Mouse (Mus musculus): ENCODE measurements around the gene Caskin1. TPM values are rescaled to one million over a fixed set of nuclear protein-coding genes. Genes with fewer than 3 reads are reported as not detected.

Gene Caskin1
- total RNA-seq, 1 experiment from 2014 or later = not detected

DNA sequence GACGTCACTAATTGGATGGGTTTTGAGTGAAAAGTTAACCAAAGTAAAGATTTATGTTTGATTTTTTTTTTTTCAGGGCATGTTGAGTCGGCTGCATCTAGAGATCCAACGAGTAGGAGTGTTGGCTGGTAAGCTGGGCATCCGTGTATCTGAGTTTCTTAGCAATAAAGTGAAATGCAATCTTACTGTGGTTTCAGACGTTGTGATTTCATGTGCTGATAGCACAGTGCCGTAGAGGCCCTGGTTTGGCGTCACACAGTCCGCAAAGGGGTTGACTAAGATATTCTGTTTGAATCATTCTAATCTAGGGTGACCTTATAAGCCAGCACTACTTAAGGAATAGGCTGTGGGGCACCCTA lies 40.1 kb downstream of the Caskin1 start:
- ATAC-seq (replicated peaks; ENCODE audit: low read depth, poor library complexity, severe bottlenecking) = no peak

DNA sequence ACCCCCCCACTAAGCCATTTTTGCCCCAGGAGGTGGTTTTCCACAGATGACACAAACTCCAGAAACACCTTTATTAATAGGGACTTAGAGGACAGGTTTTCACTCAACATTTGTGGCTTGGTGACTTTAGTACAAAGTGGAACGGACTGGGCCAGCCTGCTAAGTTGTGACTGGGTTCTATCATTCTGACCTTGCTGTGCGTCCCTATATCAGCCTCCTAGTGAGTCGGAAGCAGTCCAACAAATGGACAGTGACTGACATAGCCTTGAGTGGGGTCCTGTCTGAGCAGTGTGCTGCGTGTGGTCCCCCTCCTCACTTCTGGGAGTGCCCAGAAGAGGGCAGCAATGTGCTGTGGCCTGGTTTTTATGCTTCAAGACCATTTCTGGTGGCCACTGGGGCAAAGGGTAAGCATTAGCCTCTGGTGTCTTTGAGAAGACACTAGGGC lies 40.6 kb downstream of the Caskin1 start:
- ATAC-seq (replicated peaks; ENCODE audit: low read depth, poor library complexity, severe bottlenecking) = no peak

DNA sequence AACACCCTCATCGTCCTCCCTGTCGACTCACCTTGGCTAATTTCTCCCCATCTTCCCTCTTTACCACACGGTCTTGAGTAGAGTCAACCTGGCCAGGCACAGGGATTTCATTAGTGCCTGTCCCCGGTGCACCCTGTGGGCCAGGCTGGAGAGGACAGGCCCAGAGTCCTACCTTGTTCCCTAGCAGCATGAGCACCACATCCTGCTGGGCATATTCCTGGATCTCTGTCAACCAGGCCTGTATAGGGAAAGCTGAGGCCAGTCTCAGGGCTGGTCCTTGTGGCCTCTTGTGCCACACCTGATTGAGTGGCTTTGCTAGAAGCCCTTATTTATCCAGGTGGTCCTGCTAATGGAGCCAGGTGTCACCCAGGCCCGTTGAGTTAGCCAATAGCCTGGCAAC lies 41.5 kb downstream of the Caskin1 start:
- no peak for ATAC-seq (replicated peaks; ENCODE audit: low read depth, poor library complexity, severe bottlenecking)

DNA sequence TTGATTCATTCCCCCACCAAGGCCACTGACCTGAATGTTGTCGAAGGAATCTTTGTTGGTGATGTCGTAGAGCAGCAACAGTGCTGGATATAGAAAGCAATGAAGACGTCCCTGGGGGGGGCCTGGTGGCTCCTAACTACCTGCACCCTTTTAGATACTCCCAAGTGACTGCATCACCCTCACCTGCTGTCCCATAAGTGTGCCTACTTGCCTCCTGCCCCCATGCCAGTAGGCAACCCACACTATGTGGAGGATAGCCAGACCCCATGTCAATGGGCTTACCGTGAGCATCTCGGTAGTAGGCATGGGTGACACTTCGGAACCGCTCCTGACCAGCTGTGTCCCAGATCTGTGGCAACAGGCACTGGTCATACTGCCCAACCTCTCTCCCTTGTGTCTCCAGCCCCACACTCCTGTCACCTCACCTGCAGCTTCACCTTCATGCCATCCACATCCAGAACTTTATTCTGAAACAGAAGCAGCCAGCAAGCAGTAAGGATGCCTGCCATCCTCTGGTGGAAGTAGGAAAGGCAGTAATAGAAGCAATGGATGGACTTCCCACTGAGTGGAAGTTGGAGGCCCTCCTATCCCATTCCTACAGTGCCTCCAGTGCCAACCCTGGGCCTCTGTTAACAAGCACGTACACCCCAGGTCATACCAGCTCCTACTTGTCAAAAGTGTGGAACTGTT lies 42.1 kb downstream of the Caskin1 start:
- ATAC-seq (replicated peaks; ENCODE audit: low read depth, poor library complexity, severe bottlenecking) = no peak

DNA sequence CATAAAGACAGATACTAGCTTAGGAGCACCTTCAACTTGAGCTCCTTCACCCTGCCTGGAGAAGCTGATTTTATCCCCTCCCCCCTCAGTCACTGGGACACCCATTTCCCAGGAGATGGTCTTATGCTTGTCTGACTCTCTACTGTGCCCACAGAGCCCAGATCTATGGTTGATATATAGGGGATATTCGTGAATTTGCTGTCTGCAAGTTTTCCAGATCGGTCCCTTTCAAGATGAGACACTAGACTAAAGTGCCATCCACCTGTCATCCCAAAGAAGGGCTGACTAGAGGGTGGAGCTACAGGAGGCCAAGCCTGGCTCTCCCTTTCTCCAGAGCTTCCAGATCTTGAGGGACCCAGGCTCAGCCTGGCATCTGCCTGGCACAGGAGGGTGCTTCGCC lies 42.7 kb downstream of the Caskin1 start:
- ATAC-seq (replicated peaks; ENCODE audit: low read depth, poor library complexity, severe bottlenecking) = no peak

DNA sequence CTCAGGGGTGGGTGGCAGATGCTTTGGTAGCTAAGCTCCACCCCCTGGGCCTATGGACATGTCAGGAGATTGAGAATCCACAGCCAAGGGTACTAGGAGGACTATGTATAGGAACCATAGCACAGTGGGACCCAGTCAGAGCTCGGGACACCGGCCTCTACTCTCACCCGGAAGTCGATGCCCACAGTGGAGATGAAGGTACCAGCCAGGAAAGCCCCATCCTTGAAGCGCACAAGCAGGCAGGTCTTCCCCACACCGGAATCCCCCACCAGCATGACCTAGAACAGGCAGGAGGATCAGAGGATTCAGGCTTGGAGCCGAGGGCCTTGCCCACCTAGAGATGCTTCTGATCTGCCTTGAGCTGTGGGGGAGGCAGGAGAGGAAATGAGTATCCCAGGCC lies 43.6 kb downstream of the Caskin1 start:
- ATAC-seq (replicated peaks; ENCODE audit: low read depth, poor library complexity, severe bottlenecking) = no peak

DNA sequence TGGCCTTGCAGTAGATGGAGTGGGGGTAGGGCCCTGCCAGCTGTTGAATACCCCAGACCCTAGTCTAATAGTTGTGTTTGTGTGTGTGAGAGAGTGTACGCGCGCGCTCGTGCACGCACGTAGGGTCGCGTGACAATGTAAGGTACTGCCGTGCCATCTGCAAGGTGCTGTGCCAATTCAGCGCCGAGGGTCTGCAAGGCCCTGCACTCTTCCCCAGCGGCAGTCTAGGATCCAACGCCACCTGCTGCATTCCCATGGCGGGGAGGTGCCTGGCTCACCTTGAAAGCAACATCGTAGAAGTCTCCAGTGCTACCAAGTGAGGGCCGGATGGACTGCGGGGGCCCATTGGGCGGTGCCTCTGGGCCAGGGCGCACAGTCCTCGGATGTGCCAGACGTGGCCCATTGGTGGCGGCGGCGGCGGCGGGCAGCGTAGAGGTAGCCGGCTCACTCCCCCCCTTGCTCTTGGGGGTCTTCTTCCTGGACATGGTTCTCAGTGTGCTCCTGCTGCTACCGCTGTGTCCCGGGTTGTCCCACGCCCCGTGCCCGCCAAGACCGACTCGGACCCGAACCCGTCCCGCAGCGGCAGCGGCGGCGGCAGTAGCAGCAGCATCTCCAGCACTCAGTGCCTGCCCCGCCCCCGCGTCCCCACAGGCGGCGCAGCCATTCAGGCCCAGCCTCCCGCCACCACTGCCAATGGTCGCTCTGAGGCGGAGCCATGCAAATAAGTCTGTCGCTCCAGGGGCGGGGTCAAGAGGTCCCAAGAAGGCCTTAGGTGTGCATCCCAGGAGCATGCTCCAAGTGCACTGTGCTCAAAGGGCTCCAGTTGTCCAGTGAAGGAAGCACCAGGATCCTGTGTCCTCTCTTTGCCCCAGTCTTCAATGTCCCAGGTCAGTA lies 44.9 kb downstream of the Caskin1 start:
- peak; percentile 90 for ATAC-seq (replicated peaks; ENCODE audit: low read depth, poor library complexity, severe bottlenecking)

DNA sequence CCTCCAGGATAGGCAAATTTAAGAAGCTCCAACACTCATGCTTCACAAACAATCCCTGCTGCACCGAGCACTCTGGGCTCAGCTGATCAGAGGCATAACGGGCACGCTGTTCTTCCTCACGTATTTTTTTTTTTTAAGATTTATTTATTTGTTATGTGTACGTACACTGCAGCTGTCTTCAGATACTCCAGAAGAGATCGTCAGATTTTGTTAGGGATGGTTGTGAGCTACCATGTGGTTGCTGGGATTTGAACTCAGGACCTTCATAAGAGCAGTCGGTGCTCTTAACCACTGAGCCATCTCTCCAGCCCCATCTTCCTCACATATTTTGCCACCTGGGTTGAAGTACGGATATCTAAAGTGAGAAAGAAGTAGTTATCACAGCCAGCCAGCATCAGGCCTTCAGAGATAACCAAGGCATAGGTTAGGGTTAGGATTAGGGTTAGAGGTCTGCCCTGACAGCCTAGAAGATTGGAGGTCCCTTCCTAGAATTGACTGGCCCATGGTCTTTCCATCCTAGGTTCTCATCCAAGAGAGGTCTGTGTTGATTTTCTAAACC lies 45.8 kb downstream of the Caskin1 start, which contains the start of gene Rab26:
Rab26 (minus strand) TSS at position 51 of the 559 bp plus-strand sequence.
- no peak for ATAC-seq (replicated peaks; ENCODE audit: low read depth, poor library complexity, severe bottlenecking)

DNA sequence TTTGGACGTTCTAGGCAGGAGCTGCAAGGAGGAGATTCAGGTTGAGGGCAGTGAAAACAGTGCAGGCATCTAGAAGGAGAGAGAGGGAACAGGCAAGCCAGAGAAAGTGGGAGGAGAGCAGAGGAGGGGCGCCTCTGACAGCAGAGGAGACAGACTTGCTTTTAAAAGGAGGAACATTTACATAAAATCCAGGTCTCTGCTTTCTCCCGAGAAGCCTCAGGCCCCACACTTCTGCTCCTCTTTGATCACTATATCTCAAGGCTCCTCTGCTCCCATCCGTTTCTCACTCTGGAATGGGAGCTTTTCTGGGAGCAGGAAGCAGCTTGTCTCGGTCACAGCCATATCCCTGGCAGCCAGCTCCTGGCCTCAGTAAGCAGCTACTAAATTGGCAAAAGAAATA lies 46.9 kb downstream of the Caskin1 start:
- ATAC-seq (replicated peaks; ENCODE audit: low read depth, poor library complexity, severe bottlenecking) = no peak

DNA sequence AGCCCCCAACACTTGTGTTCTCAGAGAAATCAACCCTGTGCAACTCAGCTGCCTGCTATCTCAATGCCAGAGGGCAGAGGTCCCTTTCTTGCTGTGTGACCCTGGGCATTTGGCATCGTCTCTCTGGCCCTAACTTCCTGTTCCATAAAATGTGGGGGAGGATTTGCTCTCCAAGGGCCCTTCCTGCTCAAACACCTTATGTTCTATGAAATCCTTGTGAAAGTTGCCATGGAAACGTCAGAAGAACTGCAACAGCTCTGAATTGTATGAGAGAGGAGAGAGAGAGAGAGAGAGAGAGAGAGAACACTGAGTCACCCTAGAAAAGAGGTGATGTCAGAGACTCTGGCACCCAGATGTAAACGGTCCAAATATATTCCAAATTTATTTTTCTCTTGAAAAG lies 49.1 kb downstream of the Caskin1 start:
- no peak for ATAC-seq (replicated peaks; ENCODE audit: low read depth, poor library complexity, severe bottlenecking)

DNA sequence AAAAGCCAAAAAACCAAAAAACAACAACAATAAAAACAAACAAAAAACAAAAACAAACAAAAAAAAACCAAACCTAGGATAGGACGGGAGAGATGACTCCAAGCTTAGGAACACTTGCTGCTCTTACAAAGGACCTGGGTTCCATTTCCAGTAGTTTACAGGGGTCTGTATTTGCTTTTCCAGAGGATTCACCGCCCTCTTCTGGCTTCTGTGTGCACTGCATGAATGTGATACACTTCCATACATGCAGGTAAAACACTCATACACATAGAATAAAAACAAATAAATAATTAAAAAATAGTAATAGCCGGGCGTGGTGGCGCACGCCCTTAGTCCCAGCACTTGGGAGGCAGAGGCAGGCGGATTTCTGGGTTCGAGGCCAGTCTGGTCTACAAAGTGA lies 50.5 kb downstream of the Caskin1 start:
- ATAC-seq (replicated peaks; ENCODE audit: low read depth, poor library complexity, severe bottlenecking) = no peak

DNA sequence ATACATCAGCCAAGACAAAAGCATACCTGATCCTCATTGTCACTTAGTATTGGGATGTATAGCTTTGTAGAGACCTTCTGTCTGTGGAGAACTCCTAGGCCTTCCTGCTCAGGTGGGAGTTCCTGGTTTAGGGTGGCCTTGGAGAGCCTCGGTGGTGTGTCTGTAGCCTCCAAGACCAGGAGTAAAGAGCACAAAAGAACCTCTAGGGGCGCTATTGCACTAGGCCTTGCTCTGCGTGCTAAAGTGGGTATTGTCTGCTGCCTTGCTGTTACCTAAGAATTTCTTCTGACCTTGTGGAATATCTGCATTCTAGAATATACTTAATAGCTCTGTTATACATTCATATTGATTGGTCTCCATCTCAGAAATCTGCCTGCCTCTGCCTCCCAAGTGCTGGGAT lies 52.0 kb downstream of the Caskin1 start:
- peak; percentile 92 for ATAC-seq (replicated peaks; ENCODE audit: low read depth, poor library complexity, severe bottlenecking)

DNA sequence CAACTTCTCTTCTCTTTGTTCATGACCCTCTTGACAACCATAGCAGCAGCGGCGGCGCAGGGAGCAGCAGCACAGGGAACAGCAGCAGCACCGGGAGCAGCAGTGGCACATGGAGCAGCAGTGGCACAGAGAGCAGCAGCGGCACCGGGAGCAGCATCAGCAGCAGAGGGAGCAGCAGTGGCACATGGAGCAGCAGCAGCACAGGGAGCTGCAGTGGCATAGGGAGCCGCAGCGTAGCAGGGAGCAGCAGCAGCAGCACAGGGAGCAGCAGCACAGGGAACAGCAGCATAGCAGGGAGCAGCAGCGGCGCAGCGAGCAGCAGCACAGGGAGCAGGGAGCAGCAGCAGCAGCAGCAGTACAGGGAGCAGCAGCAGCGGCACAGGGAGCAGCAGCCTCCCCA lies 56.2 kb downstream of the Caskin1 start:
- no peak for ATAC-seq (replicated peaks; ENCODE audit: low read depth, poor library complexity, severe bottlenecking)

DNA sequence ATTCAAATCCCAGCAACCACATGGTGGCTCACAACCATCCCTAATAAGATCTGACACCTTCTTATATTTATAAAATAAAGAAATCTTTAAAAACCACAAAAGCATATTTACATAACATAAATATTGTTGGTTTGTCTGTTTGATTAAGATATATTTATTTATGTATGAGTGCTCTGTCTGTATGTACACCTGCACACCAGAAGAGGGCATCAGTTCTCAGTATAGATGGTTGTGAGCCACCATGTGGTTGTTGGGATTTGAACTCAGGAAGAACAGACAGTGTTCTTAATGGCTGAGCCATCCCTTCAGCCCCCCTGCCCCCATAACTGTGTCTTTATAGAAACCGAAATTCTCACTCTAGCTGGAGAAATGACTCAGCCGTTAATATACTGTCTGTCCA lies 56.8 kb downstream of the Caskin1 start:
- no peak for ATAC-seq (replicated peaks; ENCODE audit: low read depth, poor library complexity, severe bottlenecking)

DNA sequence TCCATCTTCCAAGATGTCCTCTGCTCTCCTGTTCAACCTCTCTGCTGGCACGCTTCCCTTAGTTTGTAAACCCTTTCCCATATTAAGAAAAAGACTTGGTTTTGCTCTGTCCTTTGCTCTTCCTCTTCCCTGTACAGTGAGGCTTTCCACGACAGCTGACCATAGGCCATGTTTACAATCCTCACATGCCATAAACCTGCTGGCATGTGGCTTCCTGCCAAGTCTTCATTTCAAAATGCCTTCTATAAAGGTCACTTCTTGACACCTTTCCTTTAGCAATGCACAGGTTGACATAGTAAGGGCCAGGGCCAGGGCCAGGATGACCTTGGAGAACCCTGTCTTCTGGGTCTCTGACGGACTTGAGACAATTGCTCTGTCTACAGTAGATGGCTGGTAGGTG lies 57.8 kb downstream of the Caskin1 start:
- ATAC-seq (replicated peaks; ENCODE audit: low read depth, poor library complexity, severe bottlenecking) = no peak

DNA sequence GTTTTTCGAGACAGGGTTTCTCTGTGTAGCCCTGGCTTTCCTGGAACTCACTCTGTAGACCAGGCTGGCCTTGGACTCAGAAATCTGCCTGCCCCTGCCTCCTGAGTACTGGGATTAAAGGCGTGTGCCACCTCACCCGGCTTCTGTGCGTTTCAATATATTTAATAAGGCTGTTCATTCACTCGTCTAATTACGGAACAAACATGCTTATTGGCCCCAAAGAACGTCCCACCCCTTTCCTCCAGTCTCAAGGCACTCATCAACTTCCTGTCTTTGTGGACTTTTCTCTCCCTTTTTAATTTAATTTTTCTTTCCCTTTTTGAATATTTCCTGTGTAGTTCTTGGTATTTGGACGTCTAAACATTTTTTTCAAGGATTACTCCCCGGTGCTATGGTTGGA lies 60.0 kb downstream of the Caskin1 start:
- ATAC-seq (replicated peaks; ENCODE audit: low read depth, poor library complexity, severe bottlenecking) = peak; percentile 27; the same call in 1 of the 2 replicates

DNA sequence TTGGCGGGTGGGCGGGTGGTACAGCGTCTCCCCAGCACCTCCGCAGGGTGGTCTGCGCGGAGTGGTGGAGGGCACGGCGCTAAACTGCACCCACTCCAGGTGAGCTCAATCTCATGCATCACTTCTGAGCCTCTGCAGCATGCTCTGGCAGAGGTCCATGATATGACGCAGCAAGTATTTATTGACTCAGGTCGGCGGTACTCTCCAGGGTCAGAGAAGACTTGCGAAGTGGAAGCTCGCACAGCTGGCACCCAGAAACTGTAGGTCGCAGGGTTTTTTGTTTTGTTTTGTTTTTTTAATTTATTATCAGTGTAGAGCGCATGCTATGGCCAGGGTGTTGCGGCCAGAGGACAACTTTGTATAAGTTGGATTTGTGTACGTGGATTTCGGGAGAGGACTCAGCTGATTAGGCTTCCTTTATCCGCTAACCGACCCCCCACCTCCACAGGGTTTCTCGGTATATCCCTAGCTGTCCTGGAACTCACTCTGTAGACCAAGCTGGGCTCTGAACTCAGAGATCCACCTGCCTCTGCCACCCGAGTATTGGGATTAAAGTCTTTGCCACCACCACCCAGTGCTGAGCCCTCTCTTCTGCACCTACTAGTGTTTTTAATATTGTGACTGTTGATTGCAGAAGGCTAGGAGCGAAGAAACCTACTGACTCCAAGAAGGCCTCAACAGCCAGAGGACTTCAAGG lies 60.7 kb downstream of the Caskin1 start:
- peak; percentile 43; the same call in 1 of the 2 replicates for ATAC-seq (replicated peaks; ENCODE audit: low read depth, poor library complexity, severe bottlenecking)

DNA sequence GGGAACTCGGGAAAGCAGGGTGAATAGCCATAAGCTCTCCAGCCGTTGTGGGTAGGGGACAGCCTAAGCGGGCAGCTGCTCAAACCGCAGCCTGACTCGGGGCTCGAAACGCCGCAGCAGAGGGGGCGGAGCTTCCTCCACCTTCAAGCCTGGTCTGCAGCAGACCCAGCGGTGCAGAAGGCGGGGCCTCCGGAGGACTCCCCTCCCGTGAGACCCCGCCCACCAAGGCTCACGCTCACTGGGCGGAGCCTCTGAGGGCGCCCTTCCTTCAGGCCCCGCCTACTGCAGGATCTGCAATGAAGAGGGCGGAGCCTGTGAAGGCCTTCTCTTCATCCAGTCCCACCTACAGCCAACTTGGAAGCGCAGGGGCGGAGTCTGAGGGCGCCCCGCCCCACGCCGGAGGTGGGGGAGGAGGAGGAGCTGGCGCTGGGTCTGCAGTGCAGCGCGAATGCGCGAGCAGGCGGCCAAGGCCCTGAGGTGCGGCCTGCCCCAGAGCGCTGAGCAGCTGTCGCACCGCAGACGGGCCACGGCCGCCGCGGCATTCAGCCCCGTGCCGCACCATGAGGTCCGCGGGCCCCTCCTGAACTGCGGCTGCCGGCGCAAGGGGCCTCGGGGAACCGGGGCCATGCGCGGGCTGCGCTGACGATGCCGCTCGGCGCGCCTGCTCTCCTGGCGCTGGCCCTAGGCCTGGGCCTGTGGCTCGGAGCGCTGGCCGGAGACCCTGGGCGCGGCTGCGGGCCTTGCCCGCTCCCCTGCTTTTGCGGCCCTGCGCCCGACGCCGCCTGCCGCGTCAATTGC lies 61.4 kb downstream of the Caskin1 start, which contains the start of gene Pkd1:
Pkd1 (plus strand) TSS at position 217 of the 798 bp plus-strand sequence.
- ATAC-seq (replicated peaks; ENCODE audit: low read depth, poor library complexity, severe bottlenecking) = peak; percentile 90

DNA sequence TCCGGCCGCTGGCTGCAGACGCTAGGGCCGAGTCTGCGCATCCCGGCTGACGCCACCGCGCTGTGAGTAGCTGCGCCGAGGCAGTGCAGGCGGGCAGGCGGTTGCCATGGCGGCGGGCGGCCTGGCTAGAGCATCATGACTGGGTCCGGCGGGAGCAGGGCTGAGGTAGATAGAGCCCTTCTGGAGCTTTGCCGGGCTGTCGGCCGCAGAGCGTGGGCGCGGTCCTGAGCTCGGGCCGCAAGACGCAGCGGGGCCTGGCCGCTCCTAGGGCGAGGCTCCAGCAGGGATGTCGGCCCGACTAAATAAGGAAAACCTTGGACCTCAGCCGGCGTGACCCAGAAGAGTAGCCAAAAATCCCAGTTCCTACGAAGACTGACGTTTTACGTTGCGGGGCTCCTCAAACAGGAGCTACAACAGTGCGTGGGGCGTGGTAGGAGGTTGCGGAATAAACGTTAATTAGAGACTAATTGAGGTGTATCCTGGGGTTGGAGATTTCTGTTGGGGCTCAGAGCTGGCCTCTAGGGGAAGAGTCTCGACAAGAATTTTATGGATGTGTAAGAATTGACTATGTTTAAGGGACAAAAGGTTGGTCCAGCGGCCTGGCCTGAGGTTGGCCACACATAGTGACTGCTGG lies 62.1 kb downstream of the Caskin1 start:
- peak; percentile 19; the same call in 1 of the 2 replicates for ATAC-seq (replicated peaks; ENCODE audit: low read depth, poor library complexity, severe bottlenecking)
